Mouse (Mus musculus) R1 (cell line): Measurements from ENCODE around the gene Noc2l.

Experiments used
- DNase-seq: peaks from one replicate; pipeline ENCODE4 v3.0.0-alpha.2; 2018; ENCODE audit warnings: low read depth, low spot score

Gene Noc2l

DNA sequence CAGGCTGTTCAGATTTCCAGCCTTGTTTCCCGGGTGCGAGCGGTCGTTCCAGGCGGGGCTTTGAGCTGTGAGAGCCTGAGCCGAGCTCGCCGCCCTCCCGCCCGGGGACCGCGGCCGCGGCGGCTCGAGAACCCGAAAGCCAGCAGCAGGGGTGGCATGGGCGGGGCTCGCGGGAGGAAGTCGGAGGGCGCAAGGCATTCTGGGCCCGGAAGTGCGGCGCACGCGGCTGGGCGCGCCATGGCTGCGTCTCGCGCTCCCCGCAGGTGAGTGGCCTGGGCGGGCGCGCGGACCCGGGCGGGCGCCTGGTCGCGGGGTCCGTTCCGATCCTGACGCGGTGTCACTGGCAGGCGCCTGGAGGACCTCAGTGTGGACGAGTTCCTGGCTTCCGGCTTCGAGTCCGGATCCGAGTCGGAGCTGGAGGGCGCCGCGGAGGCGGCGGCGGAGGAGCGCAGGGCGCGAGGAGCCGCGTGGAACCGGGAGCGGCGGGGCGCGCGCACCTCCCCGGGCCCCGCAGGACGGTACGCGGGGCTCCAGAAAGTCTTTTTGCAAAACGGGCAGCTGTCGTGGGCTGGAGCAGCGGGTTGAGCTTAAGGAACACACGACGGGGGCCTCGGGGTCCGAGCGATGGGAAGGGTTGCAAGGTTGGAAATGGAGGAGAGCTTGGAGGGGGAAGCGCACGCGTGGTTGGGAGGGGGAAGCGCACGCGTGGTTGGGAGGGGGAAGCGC is at the start of gene Noc2l:
Gene Noc2l (plus strand): TSS at position 203 of the 726 bp plus-strand sequence.
- DNase-seq: peak; percentile 90

DNA sequence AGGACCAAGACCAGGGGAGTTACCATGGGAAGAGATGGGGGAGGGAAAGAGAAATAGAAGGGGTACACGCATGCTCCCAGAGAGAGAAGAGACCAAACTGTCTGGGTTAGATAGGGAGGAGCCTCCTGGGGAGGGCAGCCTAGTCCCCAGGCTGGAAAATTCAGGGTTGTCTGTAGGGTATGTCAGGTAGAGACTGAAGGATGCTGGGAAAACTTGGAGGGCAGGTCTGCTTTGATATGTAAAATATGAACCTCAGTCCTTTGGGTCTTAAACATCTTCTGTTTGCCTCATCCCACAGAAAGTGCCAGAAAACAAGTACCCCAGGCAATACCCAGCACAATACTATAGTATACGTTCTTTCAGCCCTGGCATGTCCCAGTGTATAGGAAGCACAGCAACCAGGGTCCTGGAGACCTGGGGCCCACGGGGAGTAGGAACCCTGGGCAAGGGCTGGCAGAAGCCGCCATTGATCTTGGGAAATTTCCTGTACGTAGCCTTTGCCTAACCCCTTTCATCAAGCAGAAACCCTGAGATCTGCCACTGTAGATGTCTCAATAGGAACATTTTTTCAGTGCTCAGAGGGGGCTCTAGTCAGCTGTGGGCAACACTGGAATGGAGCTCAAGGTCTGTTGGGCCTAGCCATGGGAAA is 47.5 kb upstream of the Noc2l start:
- DNase-seq: peak; percentile 66

DNA sequence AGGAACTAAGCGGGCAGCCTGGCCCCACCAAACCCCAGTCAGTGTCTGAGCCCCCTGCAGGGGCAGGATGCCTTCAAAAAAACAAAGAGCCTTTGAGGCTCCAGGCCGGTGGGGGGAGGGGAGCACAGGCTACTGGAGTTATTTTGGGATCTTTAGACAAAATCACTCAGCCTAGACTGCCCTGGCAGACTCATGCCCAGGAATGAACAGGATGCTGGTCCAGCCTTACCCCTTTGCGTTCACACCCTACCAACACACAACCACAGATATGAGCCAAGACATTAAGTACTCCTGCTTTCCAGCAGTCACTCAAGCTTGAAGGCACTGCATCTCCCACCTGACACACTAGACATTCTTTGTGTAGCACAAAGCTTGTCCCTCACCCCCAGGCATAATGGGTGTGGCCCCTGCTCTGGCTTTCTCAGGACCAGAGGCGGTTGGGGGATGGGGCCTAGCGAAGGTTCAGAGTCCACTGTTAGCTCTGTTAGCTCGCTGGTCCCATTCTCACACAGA is 46.9 kb upstream of the Noc2l start:
- peak; percentile 97 for DNase-seq

DNA sequence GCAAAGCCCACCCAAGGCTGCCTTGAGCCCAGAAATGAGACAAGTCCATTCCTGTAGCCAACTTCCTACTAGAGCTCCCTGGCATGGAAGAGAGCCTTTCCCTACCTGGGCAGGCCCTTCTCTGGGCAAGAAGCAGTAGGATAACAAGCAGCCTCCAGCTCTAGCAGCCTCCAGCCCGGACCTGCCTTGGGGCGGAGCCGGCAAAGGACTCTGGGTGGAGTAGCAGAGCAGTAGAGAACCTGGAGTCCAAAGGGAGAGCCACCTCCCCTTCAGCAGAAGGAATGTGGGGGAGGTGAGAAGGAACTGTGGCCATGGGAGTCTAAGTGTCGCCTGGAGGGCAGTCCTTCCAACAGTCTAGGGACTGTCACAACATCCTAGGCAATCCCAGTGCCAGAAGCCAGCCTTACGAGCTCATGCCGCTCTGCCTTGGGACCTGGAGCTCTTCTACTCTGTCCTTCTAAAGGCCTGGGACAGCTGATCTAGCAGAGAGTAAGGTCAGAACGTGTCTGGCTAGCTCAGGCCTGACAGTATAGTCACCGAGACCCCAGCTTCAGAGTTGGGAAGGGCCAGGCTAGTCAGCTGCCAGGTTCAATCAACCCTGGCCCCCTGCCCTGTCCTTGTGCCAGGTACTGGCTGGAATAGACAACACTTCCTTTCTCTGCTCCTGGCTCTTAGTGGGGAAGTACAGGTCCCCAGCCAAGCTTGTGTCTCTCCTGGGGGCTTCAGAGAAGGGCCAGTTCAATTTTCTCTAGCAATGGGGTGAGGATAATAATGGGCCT is 43.2 kb upstream of the Noc2l start:
- peak; percentile 92 for DNase-seq

DNA sequence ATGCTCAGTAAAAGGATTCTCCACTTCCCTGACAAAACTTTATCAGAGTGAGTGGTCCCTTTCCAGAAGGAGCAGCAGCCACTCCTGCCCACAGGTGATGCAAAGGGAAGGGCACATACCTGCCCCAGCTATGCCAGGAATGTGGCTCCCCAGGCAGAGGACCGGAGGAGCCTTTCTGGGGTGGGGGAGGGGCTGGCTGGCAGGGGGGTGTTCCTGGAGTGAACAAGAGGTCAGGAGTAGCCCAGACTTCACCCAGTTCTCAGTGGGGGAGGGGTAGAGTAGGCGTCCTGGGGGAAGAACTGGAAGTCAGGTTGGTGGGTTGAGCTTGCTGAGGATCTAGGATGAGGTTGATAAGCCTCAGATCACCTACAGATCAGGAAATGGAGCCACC is 42.6 kb upstream of the Noc2l start:
- DNase-seq: peak; percentile 98

DNA sequence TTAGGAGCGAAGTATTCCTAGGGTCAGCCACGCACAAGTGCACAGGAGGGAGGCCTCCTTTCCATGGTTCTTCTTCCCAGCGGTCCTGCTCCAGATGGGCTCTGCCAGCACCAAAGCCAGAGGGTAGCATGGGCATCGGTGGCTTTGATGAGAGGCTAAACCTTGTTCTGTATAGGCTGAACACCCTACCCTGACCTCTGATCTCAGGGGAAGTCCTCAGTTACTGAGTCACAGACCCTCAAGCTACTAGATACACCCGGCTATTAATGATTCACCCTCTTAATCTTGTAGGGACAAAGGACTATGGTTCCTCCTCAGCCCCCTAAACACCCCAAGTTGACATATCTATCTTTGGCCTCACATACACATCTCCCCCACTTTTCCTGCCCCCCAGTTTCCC is 41.9 kb upstream of the Noc2l start:
- DNase-seq: no peak

DNA sequence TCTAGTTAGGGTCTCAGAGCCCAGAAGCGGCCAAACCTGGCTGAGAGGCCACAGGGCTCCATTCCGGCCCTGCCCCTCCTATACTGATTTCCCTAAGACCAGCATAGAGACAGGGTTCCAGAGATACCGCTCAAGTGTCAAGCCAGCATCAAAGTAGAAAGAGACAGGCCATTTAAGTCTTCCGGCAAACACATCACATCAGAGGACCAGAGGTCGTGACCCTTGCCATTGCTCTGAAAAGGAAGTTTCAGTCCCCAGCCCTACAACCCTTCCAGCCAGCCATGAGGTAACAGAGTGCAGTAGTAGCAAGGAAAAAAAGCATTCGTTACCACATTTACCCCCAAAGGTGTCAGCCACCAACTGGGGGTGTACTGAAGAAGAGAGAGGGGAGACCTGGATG is 41.5 kb upstream of the Noc2l start:
- DNase-seq: no peak

DNA sequence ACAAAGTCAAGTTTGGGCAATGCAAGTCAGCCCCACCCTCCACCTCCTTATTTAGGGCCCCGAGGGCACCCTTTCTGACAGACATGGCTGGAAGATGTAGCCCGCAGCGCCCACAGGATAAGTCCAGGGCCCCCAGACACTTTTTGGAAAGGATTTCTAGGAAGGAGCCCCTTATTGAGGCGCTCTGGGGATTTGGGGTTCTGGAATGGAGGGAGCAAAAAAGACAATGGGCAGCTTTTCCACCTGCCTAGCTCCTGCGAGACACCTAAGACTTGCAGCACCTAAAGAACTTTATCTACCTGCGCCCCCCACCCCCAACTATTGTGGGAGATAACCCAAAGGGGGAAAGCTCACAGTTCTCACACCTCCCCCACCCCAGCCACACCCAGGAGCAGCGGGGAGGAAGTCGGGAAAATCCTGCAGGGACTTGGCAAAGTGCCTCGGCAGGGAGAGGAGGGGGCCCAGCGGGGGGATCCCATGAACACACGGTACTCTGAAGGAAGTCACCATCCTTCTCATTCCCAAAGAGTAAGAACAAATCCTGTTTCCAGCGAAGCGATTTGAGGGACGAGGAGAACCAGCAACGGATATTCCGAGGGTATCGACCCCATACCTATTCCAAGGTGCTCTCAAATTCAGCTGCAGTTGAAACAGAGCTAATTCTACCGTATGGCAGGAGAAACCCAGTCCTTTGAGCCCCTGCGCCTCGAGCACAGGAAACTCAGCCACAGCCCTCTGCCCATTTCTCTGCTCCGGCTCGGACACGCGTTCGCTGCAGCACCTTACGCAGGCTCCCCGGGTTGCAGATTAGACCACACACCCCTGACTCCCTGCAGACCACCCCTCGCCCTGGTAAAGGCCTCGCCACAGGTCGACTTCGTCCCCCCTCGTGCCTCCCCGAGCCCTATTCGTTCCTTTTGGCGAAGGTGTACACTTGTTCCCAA is 39.6 kb upstream of the Noc2l start:
- DNase-seq: peak; percentile 82

DNA sequence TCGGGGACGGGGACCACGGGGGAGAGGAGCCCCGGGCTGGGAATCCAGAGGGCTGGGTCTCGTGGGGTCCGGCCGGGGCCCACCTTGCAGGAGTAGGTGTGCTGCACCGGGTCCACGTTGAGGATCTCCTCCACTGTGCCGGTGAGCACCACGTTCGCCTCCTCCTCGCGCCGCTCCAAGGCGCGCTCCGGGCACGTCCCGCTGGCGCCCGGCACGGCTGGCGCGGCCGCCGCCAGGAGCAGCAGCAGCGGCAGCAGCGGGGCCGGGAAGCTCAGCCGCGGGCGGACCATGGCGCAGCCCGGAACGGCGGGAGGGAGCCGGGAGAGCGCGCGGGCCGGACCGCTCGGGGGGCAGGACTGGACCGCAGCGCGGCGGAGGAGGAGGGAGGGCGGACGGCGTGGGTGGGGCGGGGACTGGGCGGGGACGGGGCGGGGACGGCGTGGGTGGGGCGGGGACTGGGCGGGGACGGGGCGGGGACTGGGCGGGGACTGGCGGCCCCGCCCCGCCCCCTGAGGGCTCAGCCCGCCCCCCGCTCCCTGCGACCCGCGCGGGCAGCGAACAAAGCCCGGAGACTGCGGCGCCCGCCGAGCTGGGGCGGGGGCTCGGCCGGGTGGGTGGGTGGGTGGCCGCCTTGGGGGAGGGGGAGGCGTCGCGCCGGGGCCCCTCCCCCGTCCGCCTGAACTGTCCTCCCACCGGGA is 38.5 kb upstream of the Noc2l start, which contains the start of gene Agrn:
Gene Agrn (minus strand): TSS at position 358 of the 698 bp plus-strand sequence.
- DNase-seq: no peak

DNA sequence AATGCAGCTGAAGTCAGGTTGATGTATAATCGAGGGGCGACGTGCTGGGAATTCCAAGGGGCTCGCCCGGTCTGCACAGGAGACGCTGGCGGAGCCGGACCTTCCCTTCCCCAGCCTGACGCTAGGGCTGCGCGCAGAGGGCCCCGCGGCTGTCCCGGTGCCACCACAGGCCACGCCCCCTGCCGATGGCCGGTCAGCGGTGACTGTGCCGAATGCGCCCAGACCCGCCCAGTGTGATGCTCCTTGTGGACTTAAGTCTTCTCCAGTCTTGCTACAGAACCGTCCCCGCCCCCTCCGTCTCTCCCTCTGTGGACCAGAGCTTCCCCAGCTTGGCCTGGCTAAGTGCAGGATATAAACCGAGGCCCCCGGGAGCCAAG is 38.0 kb upstream of the Noc2l start:
- peak; percentile 92 for DNase-seq

DNA sequence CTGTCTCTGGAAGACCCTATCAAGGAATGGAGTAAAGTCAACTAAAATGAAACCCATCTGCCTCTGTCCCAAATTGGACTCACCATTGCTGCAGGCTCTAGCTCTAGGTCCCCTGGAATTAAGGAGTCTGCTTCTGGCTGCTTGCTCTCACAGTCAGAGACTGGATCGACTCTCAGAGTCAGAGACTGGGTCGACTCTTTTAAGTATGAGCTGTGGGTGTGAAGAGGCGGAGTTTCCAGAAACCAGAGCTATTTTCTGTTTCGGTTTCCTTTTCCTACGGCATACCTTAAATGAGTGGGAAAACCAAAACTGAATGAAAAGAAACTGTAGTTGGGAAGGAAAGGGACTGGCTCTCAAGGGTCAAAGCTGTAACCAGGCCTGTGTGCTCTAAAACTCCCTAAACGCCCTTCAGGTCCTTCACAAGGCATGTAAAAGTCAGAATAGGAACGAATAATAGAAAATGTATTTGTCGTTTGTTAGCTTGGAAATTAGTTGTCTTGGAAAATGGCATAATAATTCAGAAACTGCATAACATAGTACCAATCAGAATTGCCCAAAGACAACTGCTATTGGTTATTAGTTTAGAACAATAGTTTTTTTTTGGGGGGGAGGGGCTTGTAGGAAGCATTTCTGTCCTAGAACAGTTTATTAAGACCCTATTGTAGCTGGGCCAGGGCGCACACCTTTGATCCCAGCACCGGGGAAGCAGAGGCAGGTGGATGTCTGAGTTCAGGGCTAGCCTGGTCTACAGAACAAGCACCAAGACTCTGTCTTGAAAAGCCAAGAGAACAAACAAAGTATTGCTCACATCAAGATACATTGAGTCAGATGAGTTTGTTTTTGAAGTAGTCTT is 35.0 kb upstream of the Noc2l start, which contains the start of gene Isg15:
Gene Isg15 (minus strand): TSS at position 196 of the 853 bp plus-strand sequence.
- no peak for DNase-seq

DNA sequence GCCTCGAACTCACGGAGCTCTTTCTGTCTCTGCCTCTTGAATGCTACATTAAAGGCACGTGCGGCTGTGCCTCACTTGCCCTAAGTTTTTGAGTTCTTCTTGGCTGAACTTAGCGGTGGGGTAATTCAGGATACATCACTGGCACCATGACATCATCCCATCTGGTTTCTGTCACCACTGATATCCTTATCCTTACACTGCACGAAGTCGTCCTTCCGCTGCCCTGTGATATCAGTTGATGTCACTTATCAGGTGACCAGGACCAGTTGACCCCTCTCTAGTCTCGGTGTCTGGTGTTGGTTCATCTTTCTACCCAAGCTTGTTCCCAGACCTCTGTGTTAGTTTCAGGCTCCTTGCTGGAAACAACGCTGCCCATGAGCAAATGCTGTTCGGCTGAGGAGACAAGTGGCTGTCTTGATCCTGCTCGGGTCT is 33.3 kb upstream of the Noc2l start:
- DNase-seq: no peak

DNA sequence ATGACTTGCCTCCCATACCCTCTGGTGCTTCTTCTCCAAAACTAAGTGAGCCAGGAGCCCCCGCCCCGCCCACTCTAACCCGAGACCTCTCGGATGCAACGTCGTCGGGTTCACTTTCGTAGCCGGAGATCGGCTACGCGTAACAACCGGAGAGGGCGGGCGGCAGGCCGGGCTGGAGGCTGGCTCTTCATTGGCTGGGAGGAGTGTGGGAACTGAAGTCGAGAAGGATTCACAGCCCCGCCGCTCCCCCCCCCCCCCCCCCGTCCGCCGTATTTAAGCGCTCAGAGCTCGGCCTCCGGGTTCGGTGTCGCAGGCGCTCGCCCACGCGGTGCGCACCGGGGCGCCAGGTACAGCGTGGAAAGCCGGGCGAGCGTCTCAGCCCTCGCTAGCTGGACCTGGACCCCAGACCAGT is 32.8 kb upstream of the Noc2l start, which contains the start of gene AW011738:
Gene AW011738 (plus strand): TSS at position 304 of the 412 bp plus-strand sequence.
- DNase-seq: peak; percentile 62

DNA sequence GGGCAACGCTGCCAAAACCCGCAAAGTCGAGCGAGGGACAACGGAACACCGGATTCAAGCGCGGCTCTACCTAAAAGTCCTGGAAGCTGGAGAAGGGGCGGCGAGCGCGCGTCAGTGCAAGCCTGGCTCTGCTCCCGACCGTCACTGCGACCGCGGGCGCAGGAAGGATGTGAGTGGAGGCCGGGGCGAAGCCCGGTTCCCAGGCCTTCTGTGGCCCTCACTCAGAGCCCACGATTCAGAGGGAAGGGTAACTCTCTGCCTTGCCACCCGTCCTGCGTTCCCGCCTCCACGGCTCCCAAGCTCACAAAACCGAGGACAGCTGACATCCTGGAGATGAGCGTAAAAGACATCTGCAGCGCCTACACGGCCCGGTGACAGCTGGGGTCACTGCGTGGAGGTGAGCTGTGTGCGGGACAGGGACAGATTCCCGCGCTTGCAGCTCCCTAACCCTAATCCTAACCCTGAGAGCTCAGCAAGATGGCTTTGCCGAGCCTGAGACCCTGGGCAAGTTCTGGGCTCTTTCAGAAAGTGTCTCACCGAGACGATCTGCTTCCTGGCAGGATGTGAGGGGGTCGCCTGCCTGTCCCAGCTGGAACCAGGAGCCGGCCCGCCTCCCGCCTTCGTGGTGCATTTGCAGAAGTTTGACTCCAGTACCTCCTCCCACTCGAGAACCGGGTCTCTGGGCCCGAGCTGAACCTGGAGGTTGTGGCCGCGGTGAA is 32.2 kb upstream of the Noc2l start:
- DNase-seq: peak; percentile 55

DNA sequence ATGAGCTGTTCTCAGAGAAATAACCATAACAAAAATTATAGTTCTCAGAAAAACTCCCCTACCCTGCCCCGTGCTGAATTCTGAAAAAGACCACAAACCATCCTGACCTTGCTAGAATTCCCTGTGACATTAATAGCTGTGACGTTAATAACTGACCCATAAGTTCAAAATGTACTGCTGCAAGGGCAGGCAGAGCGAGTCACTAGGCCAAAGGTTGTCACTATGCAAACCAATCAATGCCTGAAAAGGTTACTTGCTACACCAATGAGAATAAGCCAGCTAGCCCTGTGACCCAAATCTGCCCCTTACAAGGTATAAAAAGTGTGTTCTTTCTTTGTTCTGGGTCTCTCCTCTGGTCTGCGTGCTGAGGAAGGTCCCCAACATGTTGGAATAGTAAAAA is 26.9 kb upstream of the Noc2l start:
- no peak for DNase-seq

DNA sequence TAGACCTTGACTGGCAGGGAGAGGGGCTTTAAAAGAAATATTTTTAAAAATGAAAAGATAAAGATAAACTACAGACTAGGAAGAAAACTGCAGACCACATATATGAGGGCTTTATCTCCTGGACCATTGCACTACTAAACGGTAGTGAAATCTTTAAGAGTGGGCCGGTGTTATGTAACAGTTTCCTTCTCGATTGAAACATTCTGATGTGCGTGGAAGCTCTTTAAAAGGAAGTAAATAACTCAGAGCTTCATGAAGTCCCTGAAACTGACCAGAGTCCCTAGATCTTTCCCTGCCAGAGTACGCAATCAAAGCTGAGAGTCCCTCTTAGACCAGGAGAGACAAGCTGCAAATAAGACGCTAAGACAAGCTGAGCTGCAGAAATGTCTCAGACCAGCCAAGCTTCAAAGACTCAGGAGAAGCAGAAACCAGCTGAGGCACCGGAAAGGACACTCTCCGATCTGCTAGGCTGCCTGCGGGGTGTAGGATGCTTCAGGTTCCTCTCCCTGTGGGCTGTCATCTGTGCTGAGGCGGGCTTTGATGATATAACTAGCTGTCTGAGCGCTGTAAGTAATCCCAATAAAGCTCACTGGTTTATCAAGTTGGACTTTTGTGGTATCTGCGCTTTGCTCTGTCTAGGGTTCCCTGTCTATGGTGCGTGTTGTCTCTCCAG is 25.7 kb upstream of the Noc2l start:
- no peak for DNase-seq

DNA sequence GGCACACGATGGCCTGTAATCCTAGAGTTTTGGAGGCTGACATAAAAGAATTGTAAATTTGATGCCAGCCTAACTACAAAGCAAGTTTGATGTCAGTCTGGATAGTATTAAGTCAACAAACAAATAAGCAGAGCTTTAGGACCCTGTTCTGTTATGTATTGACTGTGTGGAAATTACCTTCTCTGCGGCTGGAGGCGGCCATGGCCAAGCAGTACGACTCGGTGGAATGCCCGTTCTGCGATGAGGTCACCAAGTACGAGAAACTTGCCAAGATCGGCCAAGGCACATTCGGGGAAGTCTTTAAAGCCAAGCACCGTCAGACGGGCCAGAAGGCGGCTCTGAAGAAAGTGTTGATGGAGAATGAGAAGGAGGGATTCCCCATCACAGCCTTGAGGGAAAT is 22.7 kb upstream of the Noc2l start:
- no peak for DNase-seq

DNA sequence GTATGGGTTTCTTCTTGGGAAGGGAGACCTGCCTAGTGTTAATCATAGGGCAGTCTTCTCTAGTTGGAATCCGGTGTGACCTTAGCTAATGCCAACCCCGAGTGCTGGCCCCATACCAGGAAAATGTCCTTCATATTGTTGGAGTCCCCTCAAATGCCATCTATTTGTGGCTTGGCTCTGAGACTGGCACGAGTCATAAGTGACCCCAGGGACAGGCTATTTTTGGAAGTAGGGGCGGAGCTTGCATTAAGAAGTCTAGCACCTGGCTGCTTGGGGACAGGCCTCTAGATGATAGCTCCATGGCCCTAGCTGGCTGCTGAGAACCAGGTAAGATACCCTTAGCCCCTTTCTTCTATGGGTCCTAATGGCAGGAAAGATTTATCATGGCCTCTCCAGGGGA is 20.2 kb upstream of the Noc2l start, which contains the start of gene Perm1:
Gene Perm1 (plus strand): TSS at position 220 of the 400 bp plus-strand sequence.
- DNase-seq: no peak
